Mouse (Mus musculus) CH12.LX (cell line): ENCODE measurements around the gene Lcn9. TPM values are rescaled to one million over a fixed set of nuclear protein-coding genes. Genes with fewer than 3 reads are reported as not detected.

Source experiments
- DNase-seq: peaks from one replicate; pipeline ENCODE4 v3.0.0-alpha.2; 2013; ENCODE audit errors: extremely low read depth
- H3K27ac ChIP-seq: 2 replicates; pipeline ENCODE4 v1.5.1; 2012; ENCODE audit warnings: low read depth, mild to moderate bottlenecking, control low read depth, moderate library complexity; ENCODE audit not compliant: insufficient read depth
- H3K27me3 ChIP-seq: replicated peaks from 2 replicates; pipeline ENCODE3; 2012; ENCODE audit warnings: inconsistent platforms
- H3K36me3 ChIP-seq, 2 experiments: replicated peaks in 1 of 2; 2 replicates each; pipeline versions ENCODE3 to v1.6.1; 2012; ENCODE audit warnings: inconsistent platforms in 1 of 2, low read length in 1 of 2, mild to moderate bottlenecking in 1 of 2, mixed read lengths in 1 of 2, moderate library complexity in 1 of 2; ENCODE audit not compliant: control insufficient read depth in 1 of 2, insufficient read depth in 1 of 2
- H3K4me1 ChIP-seq, 2 experiments: 2 replicates each; pipeline ENCODE4 v1.6.1; 2012; ENCODE audit warnings: inconsistent platforms in 1 of 2, moderate library complexity in 1 of 2; ENCODE audit not compliant: insufficient read depth in 2 of 2, control insufficient read depth in 1 of 2
- H3K4me2 ChIP-seq: 2 replicates; pipeline ENCODE4 v1.6.1; 2012; ENCODE audit warnings: low read depth, mild to moderate bottlenecking, control low read depth; ENCODE audit not compliant: poor library complexity, insufficient read depth, severe bottlenecking
- H3K4me3 ChIP-seq, 3 experiments: fragments of 150-350 bp in 1 of 3; sonication (generic) in 1 of 3; replicated peaks in 1 of 3; 2 replicates each; pipeline versions ENCODE3 to v1.5.1; 2011 to 2012; ENCODE audit warnings: low read depth in 2 of 3, low read length in 2 of 3, mild to moderate bottlenecking in 2 of 3, moderate library complexity in 2 of 3, control low read depth in 1 of 3, improper control_type of control experiment in 1 of 3, inconsistent platforms in 1 of 3, mixed read lengths in 1 of 3; ENCODE audit not compliant: poor library complexity in 1 of 3
- H3K79me2 ChIP-seq: replicated peaks from 2 replicates; pipeline ENCODE4 v1.6.1; 2012; ENCODE audit warnings: mild to moderate bottlenecking, moderate library complexity; ENCODE audit not compliant: control insufficient read depth, poor library complexity, insufficient read depth, severe bottlenecking; ENCODE audit errors: extremely low read depth
- H3K9ac ChIP-seq: 2 replicates; pipeline ENCODE4 v1.6.1; 2012; ENCODE audit warnings: low read depth, mild to moderate bottlenecking, control low read depth, moderate library complexity; ENCODE audit not compliant: insufficient read depth
- H3K9me3 ChIP-seq: replicated peaks from 2 replicates; pipeline ENCODE3; 2012; ENCODE audit warnings: low read length, inconsistent platforms, mixed read lengths
- BHLHE40 ChIP-seq: IDR thresholded peaks from 2 replicates; pipeline ENCODE4 v1.6.1; 2011; ENCODE audit warnings: mild to moderate bottlenecking, low read depth, low read length, improper control_type of control experiment
- ELF1 ChIP-seq: IDR thresholded peaks from 2 replicates; pipeline ENCODE4 v1.6.1; 2014; ENCODE audit warnings: low read depth, mild to moderate bottlenecking, inconsistent platforms, low read length, improper control_type of control experiment
- ETS1 ChIP-seq: conservative IDR thresholded peaks from 2 replicates; pipeline ENCODE4 v1.6.1; 2012; ENCODE audit warnings: low read depth, mild to moderate bottlenecking, inconsistent platforms, low read length, improper control_type of control experiment, moderate library complexity
- HCFC1 ChIP-seq: IDR thresholded peaks from 2 replicates; pipeline ENCODE4 v1.6.1; 2012; ENCODE audit warnings: low read depth, mild to moderate bottlenecking, inconsistent platforms, low read length, improper control_type of control experiment
- JUN ChIP-seq: IDR thresholded peaks from 2 replicates; pipeline ENCODE4 v1.6.1; 2011; ENCODE audit warnings: low read depth, mild to moderate bottlenecking, low read length, improper control_type of control experiment, moderate library complexity; ENCODE audit not compliant: insufficient read depth
- JUND ChIP-seq: conservative IDR thresholded peaks from 2 replicates; pipeline ENCODE4 v1.6.1; 2011; ENCODE audit warnings: low read depth, low read length, improper control_type of control experiment
- MAX ChIP-seq: IDR thresholded peaks from 2 replicates; pipeline ENCODE4 v1.6.1; 2011; ENCODE audit warnings: low read length, improper control_type of control experiment
- MAZ ChIP-seq: IDR thresholded peaks from 2 replicates; pipeline ENCODE4 v1.6.1; 2012; ENCODE audit warnings: low read depth, mild to moderate bottlenecking, inconsistent platforms, low read length, improper control_type of control experiment, moderate library complexity
- MEF2A ChIP-seq: IDR thresholded peaks from 2 replicates; pipeline ENCODE4 v1.6.1; 2014; ENCODE audit warnings: low read depth, mild to moderate bottlenecking, inconsistent platforms, low read length, improper control_type of control experiment, borderline replicate concordance
- MYC ChIP-seq: IDR thresholded peaks from 2 replicates; pipeline ENCODE4 v1.6.1; 2011; ENCODE audit warnings: low read depth, mild to moderate bottlenecking, improper control_type of control experiment, low read length
- NRF1 ChIP-seq: IDR thresholded peaks from 2 replicates; pipeline ENCODE4 v1.6.1; 2014; ENCODE audit warnings: low read depth, mild to moderate bottlenecking, inconsistent platforms, low read length, improper control_type of control experiment, moderate library complexity
- PAX5 ChIP-seq: IDR thresholded peaks from 2 replicates; pipeline ENCODE4 v1.6.1; 2012; ENCODE audit warnings: low read length, inconsistent platforms, mixed read lengths
- POLR2AphosphoS2 ChIP-seq: IDR thresholded peaks from 2 replicates; pipeline ENCODE4 v1.6.1; 2011; ENCODE audit warnings: low read depth, low read length, improper control_type of control experiment
- RAD21 ChIP-seq: IDR thresholded peaks from 2 replicates; pipeline ENCODE4 v1.6.1; 2011; ENCODE audit warnings: low read depth, mild to moderate bottlenecking, low read length, improper control_type of control experiment, moderate library complexity
- SIN3A ChIP-seq: IDR thresholded peaks from 2 replicates; pipeline ENCODE4 v1.6.1; 2012; ENCODE audit warnings: low read length, improper control_type of control experiment, inconsistent platforms
- ZMIZ1 ChIP-seq: IDR thresholded peaks from 2 replicates; pipeline ENCODE4 v1.6.1; 2012; ENCODE audit warnings: low read depth, mild to moderate bottlenecking, inconsistent platforms, low read length, improper control_type of control experiment
- dilution Hi-C: fragments of 300-500 bp; cut with MboI; formaldehyde crosslinking; loops from 2 replicates; pipeline ENCODE4 v1.14.3; 2020; ENCODE audit warnings: low sequenced_read_pairs; ENCODE audit not compliant: extremely low pct_unique_long_range_greater_than_20kb, extremely low pct_ligation_motif_present
- in situ Hi-C: fragments of 300-500 bp; cut with MboI; formaldehyde crosslinking; loops from 3 replicates; pipeline ENCODE4 v1.14.3; 2019; ENCODE audit warnings: low sequenced_read_pairs, low pct_ligation_motif_present, low pct_unique_long_range_greater_than_20kb, mixed read lengths
- polyA plus RNA-seq: library from polyadenylated mRNA; unstranded; fragments of >175 nt; gene quantifications from 2 replicates; pipeline ENCODE4 v1.2.1, GENCODE M21; 2012; ENCODE audit warnings: low read depth; ENCODE audit not compliant: insufficient read length
- total RNA-seq, 2 experiments: library from RNA; depleted of rRNA; stranded (reverse); fragments of 300-350 nt in 1 of 2; fragments of >200 nt in 1 of 2; gene quantifications; 2 replicates each; pipeline ENCODE4 v1.2.3; 2012 to 2014

The Lcn9 gene
- total and polyA plus RNA-seq, 3 experiments: not detected

DNA sequence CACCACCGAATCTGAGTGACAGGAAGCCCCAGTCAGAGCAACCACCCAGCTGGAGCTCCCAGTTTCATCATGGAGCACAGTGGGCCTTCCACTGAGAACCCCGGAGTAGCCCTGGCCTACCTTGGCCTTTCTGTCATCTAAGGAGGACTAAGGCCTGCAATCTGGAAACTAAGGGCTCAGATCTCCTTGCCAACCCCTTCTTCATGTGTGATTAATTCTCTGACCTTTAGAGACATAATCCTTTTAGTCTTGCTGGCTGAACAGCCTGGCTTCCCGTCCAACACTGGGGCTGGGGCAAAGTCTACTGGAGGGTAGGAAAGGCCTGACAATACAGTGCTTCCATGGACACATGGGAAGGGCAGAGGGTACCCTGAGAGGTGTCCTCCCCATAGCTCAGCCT, 47.0 kb upstream of the Lcn9 start:
- in situ Hi-C loops (no loop called here), dilution Hi-C loops (no loop called here)
- H3K27ac ChIP-seq: no peak overlapping the region
- no peak overlapping the region for H3K9ac ChIP-seq
- no peak for TF ChIP-seq BHLHE40
- TF ChIP-seq NRF1: no peak
- TF ChIP-seq JUND: no peak
- no peak for TF ChIP-seq MAZ
- TF ChIP-seq MEF2A: no peak
- no peak for TF ChIP-seq ETS1
- no peak for TF ChIP-seq MAX
- TF ChIP-seq ZMIZ1: no peak
- TF ChIP-seq RAD21: no peak
- TF ChIP-seq ELF1: no peak
- TF ChIP-seq HCFC1: no peak
- TF ChIP-seq POLR2AphosphoS2: no peak
- TF ChIP-seq SIN3A: no peak
- TF ChIP-seq JUN: no peak
- TF ChIP-seq PAX5: no peak
- no peak for TF ChIP-seq MYC
- no peaks in the 10 kb centered on the region for H3K79me2 ChIP-seq
- no peak overlapping the region for H3K4me2 ChIP-seq
- no peak overlapping the region for H3K4me3 ChIP-seq
- no peak for DNase-seq
- H3K36me3 ChIP-seq: no peaks in the 10 kb centered on the region
- H3K4me1 ChIP-seq: peaks cover 0 to 13% of the 10 kb centered on the region in 2 experiments; a peak in 2 of 4 replicates
- peaks cover 37% of the 10 kb centered on the region for H3K27me3 ChIP-seq
- no peaks in the 10 kb centered on the region for H3K9me3 ChIP-seq

DNA sequence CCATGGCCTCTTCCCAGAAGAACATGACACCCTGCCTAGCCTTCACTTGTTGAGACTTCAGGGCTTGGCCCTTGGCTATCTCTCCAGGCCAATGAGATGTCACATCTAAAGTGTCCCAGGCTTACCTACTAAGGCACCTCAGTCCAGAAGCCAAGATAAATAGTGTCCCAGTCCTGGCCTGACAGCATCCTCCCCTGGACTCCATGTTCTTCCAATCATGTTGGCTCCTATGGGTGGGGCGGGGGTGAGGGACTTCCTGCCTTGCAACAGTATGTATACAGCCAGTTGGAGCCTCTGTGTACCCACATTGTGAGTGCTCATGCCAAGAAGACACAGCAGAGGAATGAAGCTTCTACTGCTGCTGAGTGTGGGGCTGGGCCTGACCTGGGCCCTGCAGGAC, 46.2 kb upstream of the Lcn9 start, which contains the start of gene Lcn11:
Gene Lcn11 (plus strand): TSS at position 301 of the 400 bp plus-strand sequence.
- Histone ChIP-seq H3K27me3 (peaks cover 36% of the 10 kb centered on the region), H3K9ac (no peak within 1 kb of the TSS), H3K36me3 (no peaks in the 10 kb centered on the region), H3K27ac (no peak within 1 kb of the TSS), H3K79me2 (no peaks in the 10 kb centered on the region), H3K4me3 (no peak within 1 kb of the TSS), H3K9me3 (no peaks in the 10 kb centered on the region), H3K4me2 (no peak within 1 kb of the TSS), H3K4me1 (peaks cover 0 to 13% of the 10 kb centered on the region in 2 experiments; a peak in 2 of 4 replicates)
- TF ChIP-seq ETS1: no peak
- TF ChIP-seq SIN3A: no peak
- dilution Hi-C loops (no loop called here), in situ Hi-C loops (no loop called here)
- DNase-seq: no peak
